Mouse (Mus musculus): ENCODE measurements around the gene Trank1.
A peak's percentile ranks its signal among the peaks of the same experiment; 100 is the strongest.

DNA sequence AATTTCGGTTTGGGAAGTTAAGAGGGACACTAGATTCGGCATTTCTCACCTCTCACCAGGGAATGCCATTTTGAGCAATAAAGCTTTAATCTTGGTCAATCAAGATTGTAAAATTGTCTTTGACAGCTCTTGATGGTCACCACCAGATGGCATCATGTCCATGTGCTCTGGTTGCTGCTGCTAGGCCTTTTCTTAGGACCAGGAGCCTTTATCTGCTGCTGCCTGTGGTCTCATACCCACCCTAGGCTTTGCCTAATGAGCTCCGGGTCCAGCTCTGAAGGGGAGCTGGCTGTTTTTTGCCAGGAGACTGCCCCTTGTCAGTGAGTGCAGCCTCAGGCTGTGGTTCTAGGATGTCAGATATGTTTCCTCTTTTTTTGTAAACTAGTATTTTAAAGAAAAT, 44.8 kb downstream of the Trank1 start:
- TF ChIP-seq EP300 (IDR thresholded peaks at IDR 0.05; ENCODE audit: insufficient read depth, low read depth, low read length) = no peak
- TF ChIP-seq CTCF (IDR thresholded peaks at IDR 0.05) = peak; percentile 68
- TF ChIP-seq POLR2A (IDR thresholded peaks at IDR 0.05; ENCODE audit: insufficient read depth, low read depth, low read length) = no peak

Measured in heart, adult 2 months (tissue).